Mouse (Mus musculus) cerebellum, adult 2 months (tissue): ENCODE data around the gene Txnrd3.

Experiments
- CTCF ChIP-seq: fragments of 200-500 bp; IDR thresholded peaks from 2 replicates; pipeline ENCODE4 v1.5.1; 2011; ENCODE audit warnings: low read depth, mild to moderate bottlenecking, control low read depth, low read length, moderate library complexity, borderline replicate concordance; ENCODE audit not compliant: insufficient read depth
- POLR2A ChIP-seq: fragments of 200-500 bp; IDR thresholded peaks from 2 replicates; pipeline ENCODE4 v1.6.1; 2011; ENCODE audit warnings: low read length, control low read depth, borderline replicate concordance; ENCODE audit not compliant: insufficient read depth

DNA sequence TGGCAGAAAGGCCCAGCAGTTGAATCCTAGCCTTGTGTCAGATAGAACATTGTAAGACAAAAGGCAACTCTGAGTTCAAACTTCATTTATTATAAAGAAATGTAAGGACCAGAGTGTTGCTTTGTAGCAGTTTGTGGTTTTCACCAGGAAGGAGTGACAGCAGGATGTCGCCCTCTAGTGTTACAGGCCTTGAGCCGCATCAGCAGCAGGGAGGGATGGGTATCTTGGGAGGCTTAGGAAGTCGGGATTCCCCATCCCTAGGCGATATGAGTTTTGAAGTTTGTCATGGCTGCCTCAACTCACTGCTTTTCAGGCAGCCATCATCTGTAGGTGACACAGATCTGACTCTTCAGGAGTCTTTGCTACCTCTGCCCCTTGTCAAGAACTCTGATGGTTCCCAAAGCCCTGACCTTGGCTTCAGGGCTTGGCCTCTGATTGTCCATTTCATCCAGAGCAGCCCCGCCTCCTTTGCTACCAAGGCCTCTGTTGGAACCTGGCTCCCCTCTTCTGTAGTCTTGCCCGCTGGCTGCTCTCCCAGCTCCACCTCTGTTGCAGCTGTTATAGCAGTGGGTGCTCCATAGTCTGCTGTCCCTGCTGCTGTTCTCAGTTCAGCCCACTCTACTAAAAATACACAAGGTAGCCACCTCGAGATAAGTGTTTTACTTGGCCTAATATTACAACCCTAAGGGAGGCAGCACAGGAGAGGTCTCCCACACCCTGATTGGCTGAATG lies 16.1 kb downstream of the Txnrd3 start:
- TF ChIP-seq CTCF = peak; percentile 64; the same call in 1 of the 2 replicates
- TF ChIP-seq POLR2A = no peak
